ENCODE assay signal across 12 mouse cellular contexts in genomic region chr4:152385644-152386043, GRCm38 (mm10). TPM values are rescaled to one million over a fixed set of nuclear protein-coding genes. Genes with fewer than 3 reads are reported as not detected.
A peak's percentile ranks its signal among the peaks of the same experiment; 100 is the strongest.
DNase-seq lines count a peak whose midpoint lies in the region; TF ChIP-seq lines count a peak whose summit lies in the region.
"Had no signal": no experiment of that assay in that cellular context is flagged by ENCODE, and none has a peak within 500 bp of the region (broad histone marks: within the 10 kb centered on the region; RNA-seq: fewer than 3 reads in every experiment).

No protein-coding gene starts in this region.

- no peak for TF ChIP-seq POLR2A in bone marrow macrophage, adult 2 months (IDR thresholded peaks at IDR 0.05; ENCODE audit: borderline replicate concordance, low read depth, low read length)

- H3K27ac ChIP-seq in bone marrow macrophage, adult 2 months (ENCODE audit: insufficient read depth, low read depth, low read length) = no peak overlapping the region
- H3K27ac ChIP-seq: embryonic facial prominence, embryonic 15.5 days; hindbrain, embryonic 15.5 days; macrophage; stomach, embryonic 15.5 days had no signal

- H3K4me3 ChIP-seq in bone marrow macrophage, adult 2 months (ENCODE audit: insufficient read depth, low read length) = no peak overlapping the region
- H3K4me3 ChIP-seq: embryonic facial prominence, embryonic 15.5 days; hindbrain, embryonic 15.5 days; stomach, embryonic 15.5 days had no signal

- peak; percentile 50 to 56 for DNase-seq in cerebellum, postnatal 10 days
- DNase-seq in cerebellum, adult 9-10 months = no peak
- peak; percentile 43 for DNase-seq in left cerebral cortex, postnatal 4 days
- DNase-seq in left cerebral cortex, postnatal 10 days (ENCODE audit: extremely low spot score in 1 of 2, low spot score in 2 of 2) = no peak
- DNase-seq in retina, embryonic 14.5 days (ENCODE audit: low spot score) = peak; percentile 38
- DNase-seq in frontal cortex, postnatal 14 days (ENCODE audit: low spot score in 2 of 2) = no peak
- DNase-seq in urinary bladder, postnatal 4 days (ENCODE audit: low spot score in 2 of 2) = no peak

- intact Hi-C loops in left cerebral cortex, postnatal 4 days (cut with DNase I) = no loop called here
- intact Hi-C loops in left cerebral cortex, postnatal 10 days (cut with DNase I) = no loop called here

- peak; percentile 46; the same call in 1 of the 2 replicates for TF ChIP-seq CTCF in bone marrow macrophage, adult 2 months (IDR thresholded peaks at IDR 0.05; ENCODE audit: low read depth, low read length)

- H3K4me1 ChIP-seq in bone marrow macrophage, adult 2 months (ENCODE audit: control insufficient read depth, insufficient read depth, low read length) = no peaks in the 10 kb centered on the region
- H3K4me1 ChIP-seq: embryonic facial prominence, embryonic 15.5 days; hindbrain, embryonic 15.5 days; stomach, embryonic 15.5 days had no signal

RNA-seq across cellular contexts. Expression of gene Chd5, which starts 47.2 kb away (rescaled TPM):
- total RNA-seq in left cerebral cortex, postnatal 4 days (2021) = 100 to 1,000 TPM; 185 to 191 TPM
- 100 to 1,000 TPM; 176 to 179 TPM for total RNA-seq in left cerebral cortex, postnatal 10 days (2021)
- polyA plus RNA-seq in bone marrow macrophage, adult 2 months (2012; ENCODE audit: insufficient read depth, insufficient read length, missing spikeins) = 0.42 and 0.55 TPM in 2 replicates

Comparison
In these comparisons a context has a peak if more than half of its experiments do, and no peak if none do; other contexts are left out.
1. DNase-seq: peak in cerebellum, postnatal 10 days (2 of 2), left cerebral cortex, postnatal 4 days (single experiment) and retina, embryonic 14.5 days (single experiment); none in cerebellum, adult 9-10 months (single experiment), left cerebral cortex, postnatal 10 days (0 of 2), frontal cortex, postnatal 14 days (0 of 2) and urinary bladder, postnatal 4 days (0 of 2).